ENCODE assay signal across 8 mouse cellular contexts in genomic region chr11:120629341-120629730, GRCm38 (mm10). TPM values are rescaled to one million over a fixed set of nuclear protein-coding genes. Genes with fewer than 3 reads are reported as not detected.
DNase-seq lines count a peak whose midpoint lies in the region; ATAC-seq lines count a peak whose summit lies in the region.

No protein-coding gene starts in this region.

- H3K4me3 ChIP-seq in heart, embryonic 11.5 days (ENCODE audit: low read depth, low read length): peak overlapping the region; percentile 92; the same call in 1 of the 2 replicates
- no peak overlapping the region for H3K4me3 ChIP-seq in hindbrain, embryonic 13.5 days
- peak overlapping the region; percentile 91 for H3K4me3 ChIP-seq in liver, embryonic 12.5 days

- peaks cover 47% of the 10 kb centered on the region for H3K4me1 ChIP-seq in heart, embryonic 11.5 days (ENCODE audit: control insufficient read depth, insufficient read depth, low read length)
- peaks cover 50% of the 10 kb centered on the region for H3K4me1 ChIP-seq in hindbrain, embryonic 13.5 days (replicated peaks)
- H3K4me1 ChIP-seq in liver, embryonic 12.5 days: peaks cover 82% of the 10 kb centered on the region

- no peaks in the 10 kb centered on the region for H3K27me3 ChIP-seq in heart, embryonic 11.5 days (ENCODE audit: control insufficient read depth, insufficient read depth, low read length)
- H3K27me3 ChIP-seq in hindbrain, embryonic 13.5 days: no peaks in the 10 kb centered on the region
- H3K27me3 ChIP-seq in liver, embryonic 12.5 days (replicated peaks): no peaks in the 10 kb centered on the region

- DNase-seq in heart, adult 8-10 months (ENCODE audit: low spot score): no peak
- peak; percentile 63 for DNase-seq in adrenal gland, postnatal 14 days
- peak; percentile 67 for DNase-seq in spleen, adult 12 weeks (ENCODE audit: low spot score)
- no peak for DNase-seq in embryo, embryonic 10 days (ENCODE audit: low spot score)
- no peak for DNase-seq in cerebellum, adult 9-10 months

- peaks cover 9% of the 10 kb centered on the region; the same call in 1 of the 2 replicates for H3K36me3 ChIP-seq in heart, embryonic 11.5 days (ENCODE audit: control insufficient read depth, insufficient read depth, low read length)
- H3K36me3 ChIP-seq in hindbrain, embryonic 13.5 days: peaks cover 32% of the 10 kb centered on the region
- peaks cover 36% of the 10 kb centered on the region for H3K36me3 ChIP-seq in liver, embryonic 12.5 days

- no peak overlapping the region for H3K9ac ChIP-seq in heart, embryonic 11.5 days (ENCODE audit: low read depth, low read length)
- H3K9ac ChIP-seq in hindbrain, embryonic 13.5 days: 0 out of 2 replicates have a peak overlapping the region, but pooled peaks have one; percentile 63
- H3K9ac ChIP-seq in liver, embryonic 12.5 days: peak overlapping the region; percentile 99

- no peak for ATAC-seq in heart, embryonic 11.5 days (replicated peaks; ENCODE audit: insufficient number of reproducible peaks, low FRiP score, low TSS enrichment)
- no peak for ATAC-seq in hindbrain, embryonic 13.5 days (ENCODE audit: low FRiP score)
- ATAC-seq in liver, embryonic 12.5 days: no peak

- H3K27ac ChIP-seq in heart, embryonic 11.5 days (ENCODE audit: low read depth, low read length): peak overlapping the region; percentile 83
- 0 out of 2 replicates have a peak overlapping the region, but pooled peaks have one; percentile 64 for H3K27ac ChIP-seq in hindbrain, embryonic 13.5 days
- H3K27ac ChIP-seq in liver, embryonic 12.5 days: peak overlapping the region; percentile 94

- no peaks in the 10 kb centered on the region for H3K9me3 ChIP-seq in heart, embryonic 11.5 days (replicated peaks; ENCODE audit: control insufficient read depth, low read length)
- no peaks in the 10 kb centered on the region for H3K9me3 ChIP-seq in hindbrain, embryonic 13.5 days
- H3K9me3 ChIP-seq in liver, embryonic 12.5 days (replicated peaks): no peaks in the 10 kb centered on the region

- 74% methylated on average over 23 of the region's 23 CpGs for WGBS in heart, embryonic 11.5 days (ENCODE audit: insufficient replicate concordance)
- 73% methylated on average over 23 of the region's 23 CpGs for WGBS in hindbrain, embryonic 13.5 days
- 40% methylated on average over 23 of the region's 23 CpGs for WGBS in liver, embryonic 12.5 days (ENCODE audit: insufficient replicate concordance)

- H3K4me2 ChIP-seq in heart, embryonic 11.5 days: peak overlapping the region; percentile 91
- peak overlapping the region; percentile 26 for H3K4me2 ChIP-seq in hindbrain, embryonic 13.5 days
- H3K4me2 ChIP-seq in liver, embryonic 12.5 days: peak overlapping the region; percentile 76

RNA-seq across cellular contexts. Expression of gene Mafg, which starts 4.1 kb away (rescaled TPM):
- 19.4 and 20.2 TPM in 2 replicates for polyA plus RNA-seq in heart, embryonic 11.5 days (2014; fragmentation: Nextera tagmentation; extraction: Ambion mirVana)
- 10 to 100 TPM; 33.0 to 47.3 (median 39.2) TPM for total RNA-seq in heart, adult 8-10 months (2022)
- 51.8 and 55.3 TPM in 2 replicates for total RNA-seq in adrenal gland, postnatal 14 days (2021)
- polyA plus RNA-seq in hindbrain, embryonic 13.5 days (2015; fragmentation: Nextera tagmentation; extraction: Ambion mirVana): 27.5 and 30.8 TPM in 2 replicates
- 53.4 and 58.3 TPM in 2 replicates for polyA plus RNA-seq in liver, embryonic 12.5 days (2016; fragmentation: Nextera tagmentation; extraction: Ambion mirVana)

RNA-seq across cellular contexts. Expression of gene Sirt7, which starts 4.3 kb away (rescaled TPM):
- polyA plus RNA-seq in heart, embryonic 11.5 days (2014; fragmentation: Nextera tagmentation; extraction: Ambion mirVana): 18.8 and 22.5 TPM in 2 replicates
- 10 to 100 TPM in 1 of 4 experiments, 1 to 10 TPM in 3; 6.5 to 10.6 (median 7.6) TPM for total RNA-seq in heart, adult 8-10 months (2022)
- 37.1 and 39.7 TPM in 2 replicates for total RNA-seq in adrenal gland, postnatal 14 days (2021)
- polyA plus RNA-seq in hindbrain, embryonic 13.5 days (2015; fragmentation: Nextera tagmentation; extraction: Ambion mirVana): 50.4 and 50.6 TPM in 2 replicates
- 43.1 and 45.3 TPM in 2 replicates for polyA plus RNA-seq in liver, embryonic 12.5 days (2016; fragmentation: Nextera tagmentation; extraction: Ambion mirVana)

RNA-seq across cellular contexts. Expression of gene Pcyt2, which starts 11.6 kb away (rescaled TPM):
- 79.2 and 79.9 TPM in 2 replicates for polyA plus RNA-seq in heart, embryonic 11.5 days (2014; fragmentation: Nextera tagmentation; extraction: Ambion mirVana)
- total RNA-seq in heart, adult 8-10 months (2022): 10 to 100 TPM; 48.1 to 64.4 (median 60.5) TPM
- 148 and 187 TPM in 2 replicates for total RNA-seq in adrenal gland, postnatal 14 days (2021)
- polyA plus RNA-seq in hindbrain, embryonic 13.5 days (2015; fragmentation: Nextera tagmentation; extraction: Ambion mirVana): 169 and 174 TPM in 2 replicates
- 135 and 142 TPM in 2 replicates for polyA plus RNA-seq in liver, embryonic 12.5 days (2016; fragmentation: Nextera tagmentation; extraction: Ambion mirVana)

RNA-seq across cellular contexts. Expression of gene Pycr1, which starts 14.2 kb away (rescaled TPM):
- polyA plus RNA-seq in heart, embryonic 11.5 days (2014; fragmentation: Nextera tagmentation; extraction: Ambion mirVana): 22.8 and 24.9 TPM in 2 replicates
- 1 to 10 TPM in 3 of 4 experiments, under 1 TPM in 1; 0.91 to 2.8 (median 1.8) TPM for total RNA-seq in heart, adult 8-10 months (2022)
- 1.6 TPM in 2 replicates for total RNA-seq in adrenal gland, postnatal 14 days (2021)
- 22.9 and 23.3 TPM in 2 replicates for polyA plus RNA-seq in hindbrain, embryonic 13.5 days (2015; fragmentation: Nextera tagmentation; extraction: Ambion mirVana)
- 11.0 and 11.3 TPM in 2 replicates for polyA plus RNA-seq in liver, embryonic 12.5 days (2016; fragmentation: Nextera tagmentation; extraction: Ambion mirVana)

RNA-seq across cellular contexts. Expression of gene Myadml2, which starts 18.6 kb away (rescaled TPM):
- polyA plus RNA-seq in heart, embryonic 11.5 days (2014; fragmentation: Nextera tagmentation; extraction: Ambion mirVana): 8.1 and 12.3 TPM in 2 replicates
- total RNA-seq in heart, adult 8-10 months (2022): 100 to 1,000 TPM in 2 of 4 experiments, 10 to 100 TPM in 2; 90.6 to 123 (median 103) TPM
- 0.94 TPM in 1 of 2 replicates, not detected in the other for total RNA-seq in adrenal gland, postnatal 14 days (2021)
- 0.36 and 0.77 TPM in 2 replicates for polyA plus RNA-seq in hindbrain, embryonic 13.5 days (2015; fragmentation: Nextera tagmentation; extraction: Ambion mirVana)
- polyA plus RNA-seq in liver, embryonic 12.5 days (2016; fragmentation: Nextera tagmentation; extraction: Ambion mirVana): 0.23 and 0.47 TPM in 2 replicates

Comparison
In these comparisons a context has a peak if more than half of its experiments do, and no peak if none do; other contexts are left out.
1. H3K4me2 ChIP-seq: peak in every context shown above with its lines; median percentile 91 in heart, embryonic 11.5 days; 76 in liver, embryonic 12.5 days; 26 in hindbrain, embryonic 13.5 days.
2. DNase-seq: peak in adrenal gland, postnatal 14 days (single experiment) and spleen, adult 12 weeks (single experiment); none in heart, adult 8-10 months (single experiment), embryo, embryonic 10 days (single experiment) and cerebellum, adult 9-10 months (single experiment).
3. Peak in every context shown above with its lines, with median percentiles within 50 percentile points of each other: H3K27ac ChIP-seq.